Mouse (Mus musculus): ENCODE results near the gene Prkra. TPM values are rescaled to one million over a fixed set of nuclear protein-coding genes. Genes with fewer than 3 reads are reported as not detected.
A peak's percentile ranks its signal among the peaks of the same experiment; 100 is the strongest.
"Not testable (repeated sequence)": the region's sequence is repeated elsewhere in the genome, so short reads cannot be mapped to it uniquely, and the experiment has no call there.

Gene Prkra
- polyA plus RNA-seq, 1 experiment from 2014 or later, result 31.8 TPM

DNA sequence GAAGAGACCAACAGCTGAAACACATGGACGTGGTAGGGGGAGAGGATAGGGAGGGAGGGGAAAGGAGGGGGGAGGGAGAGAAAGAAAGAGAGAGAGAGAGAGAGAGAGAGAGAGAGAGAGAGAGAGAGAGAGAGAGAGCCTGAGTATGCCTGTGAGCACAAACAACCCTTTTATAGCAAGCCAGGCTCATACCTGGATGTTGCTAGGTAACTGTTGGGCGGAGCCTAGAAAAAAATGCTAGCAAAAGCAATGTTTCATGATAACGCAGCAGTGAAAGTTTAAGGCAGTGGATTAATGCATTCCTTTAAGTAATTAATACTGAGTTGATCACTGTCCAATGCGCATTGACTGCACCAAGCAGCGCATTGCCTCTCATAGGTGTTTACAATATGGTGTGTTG is 6.8 kb upstream of the Prkra start:
- no peak overlapping the region for H3K4me2 ChIP-seq
- 0 out of 2 replicates have a peak, but pooled peaks cover 4% of the 10 kb centered on the region for H3K27me3 ChIP-seq (replicated peaks)
- ATAC-seq (ENCODE audit: extremely low read depth, insufficient number of reproducible peaks, low FRiP score, low TSS enrichment), result no peak
- no peaks in the 10 kb centered on the region for H3K9me3 ChIP-seq
- H3K9ac ChIP-seq, result no peak overlapping the region
- no peak overlapping the region for H3K4me3 ChIP-seq
- WGBS, result 83% methylated on average over 5 of the region's 5 CpGs
- no peak overlapping the region for H3K27ac ChIP-seq (replicated peaks)
- H3K36me3 ChIP-seq, result no peaks in the 10 kb centered on the region
- H3K4me1 ChIP-seq, result no peaks in the 10 kb centered on the region

DNA sequence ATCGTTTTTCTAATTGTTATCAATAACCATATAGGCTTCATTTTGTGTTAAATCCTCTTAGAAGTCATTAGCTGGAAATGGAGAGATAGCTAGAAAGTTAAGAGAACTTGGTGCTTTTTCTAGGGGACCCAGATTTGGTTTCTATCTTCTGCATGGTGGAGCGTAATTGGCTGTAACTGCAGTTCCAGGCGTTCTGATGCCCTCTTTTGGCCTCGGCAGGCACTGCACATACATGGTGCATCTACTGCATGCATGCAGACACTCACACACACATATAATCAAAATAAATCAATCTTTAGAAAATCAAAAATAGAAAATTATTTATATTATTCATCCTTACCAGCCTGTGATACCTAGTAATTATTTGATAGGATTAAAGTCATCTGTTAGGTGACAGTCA is 5.3 kb upstream of the Prkra start:
- 83% methylated on average over 4 of the region's 4 CpGs for WGBS
- Histone ChIP-seq H3K4me2 (no peak overlapping the region), H3K4me1 (peaks cover 6% of the 10 kb centered on the region), H3K27ac (replicated peaks) (no peak overlapping the region), H3K27me3 (replicated peaks) (no peaks in the 10 kb centered on the region), H3K4me3 (no peak overlapping the region), H3K9me3 (no peaks in the 10 kb centered on the region), H3K9ac (no peak overlapping the region), H3K36me3 (no peaks in the 10 kb centered on the region)
- ATAC-seq (ENCODE audit: extremely low read depth, insufficient number of reproducible peaks, low FRiP score, low TSS enrichment), result no peak

- Histone ChIP-seq H3K27ac (replicated peaks) (peak overlapping the region; percentile 89), H3K4me3 (peak overlapping the region; percentile 88), H3K4me2 (peak overlapping the region; percentile 94), H3K27me3 (replicated peaks) (no peaks in the 10 kb centered on the region), H3K9ac (peak overlapping the region; percentile 78), H3K4me1 (peaks cover 22% of the 10 kb centered on the region), H3K9me3 (no peaks in the 10 kb centered on the region), H3K36me3 (peaks cover 8% of the 10 kb centered on the region; the same call in 1 of the 2 replicates)
- 26% methylated on average over 13 of the region's 13 CpGs for WGBS
- ATAC-seq (ENCODE audit: extremely low read depth, insufficient number of reproducible peaks, low FRiP score, low TSS enrichment), result no peak
These were observed 889 bp upstream of the Prkra start for GRCm38 (mm10) chr2:76648666-76649141.

GRCm38 (mm10) chr2:76647441-76647869 is 360 bp downstream of the Prkra start:
- peak; percentile 21 for ATAC-seq (ENCODE audit: extremely low read depth, insufficient number of reproducible peaks, low FRiP score, low TSS enrichment)
- peak overlapping the region; percentile 89 for H3K27ac ChIP-seq (replicated peaks)
- H3K9me3 ChIP-seq, result no peaks in the 10 kb centered on the region
- peaks cover 19% of the 10 kb centered on the region for H3K36me3 ChIP-seq
- H3K4me2 ChIP-seq, result peak overlapping the region; percentile 94
- H3K4me3 ChIP-seq, result peak overlapping the region; percentile 88
- H3K9ac ChIP-seq, result peak overlapping the region; percentile 91
- H3K27me3 ChIP-seq (replicated peaks), result no peaks in the 10 kb centered on the region
- WGBS, result 1% methylated on average over 32 of the region's 32 CpGs
- peaks cover 24% of the 10 kb centered on the region for H3K4me1 ChIP-seq

DNA sequence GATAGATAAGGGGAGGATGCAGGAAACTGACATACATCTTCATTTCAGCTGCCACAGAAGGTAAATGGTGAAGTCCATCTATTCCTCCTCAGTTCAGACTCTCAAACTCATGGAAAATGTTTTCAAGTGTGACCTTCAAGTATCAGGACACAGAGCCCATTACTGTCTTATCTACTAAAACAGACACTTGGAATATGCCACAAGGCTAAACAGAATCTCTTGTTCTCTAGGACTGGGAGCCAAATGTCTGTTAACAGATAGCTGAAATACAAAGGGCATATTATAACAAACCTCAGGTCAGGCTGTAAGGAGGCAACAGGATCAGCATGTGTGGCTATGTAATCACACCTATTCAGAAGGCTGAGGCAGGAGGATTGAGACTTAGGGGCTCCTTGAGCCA is 4.0 kb downstream of the Prkra start:
- H3K27ac ChIP-seq (replicated peaks), result no peak overlapping the region
- H3K9ac ChIP-seq, result no peak overlapping the region
- H3K4me2 ChIP-seq, result no peak overlapping the region
- no peaks in the 10 kb centered on the region for H3K9me3 ChIP-seq
- H3K4me1 ChIP-seq, result peaks cover 21% of the 10 kb centered on the region
- H3K27me3 ChIP-seq (replicated peaks), result no peaks in the 10 kb centered on the region
- peaks cover 56% of the 10 kb centered on the region for H3K36me3 ChIP-seq
- H3K4me3 ChIP-seq, result no peak overlapping the region
- no peak for ATAC-seq (ENCODE audit: extremely low read depth, insufficient number of reproducible peaks, low FRiP score, low TSS enrichment)

DNA sequence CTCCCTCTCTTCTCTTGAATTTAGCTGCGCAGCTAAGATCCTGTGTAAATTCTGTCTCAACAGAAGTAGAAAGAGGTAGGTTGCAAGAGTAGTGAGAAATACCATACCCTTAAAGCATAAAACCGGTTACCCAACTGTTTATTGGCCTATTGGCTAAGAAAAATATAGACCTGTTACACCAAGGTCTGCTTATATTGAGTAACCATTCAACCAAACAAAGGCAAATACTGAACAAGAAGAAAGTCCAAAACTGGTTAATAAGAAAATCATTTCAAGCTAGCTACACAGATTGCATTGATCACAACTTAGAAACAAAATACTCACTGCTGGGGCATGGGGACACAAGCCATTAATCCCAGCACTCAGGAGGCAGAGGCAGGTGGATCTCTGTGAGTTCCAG is 8.2 kb downstream of the Prkra start:
- Histone ChIP-seq H3K36me3 (peaks cover 94% of the 10 kb centered on the region), H3K9ac (no peak overlapping the region), H3K9me3 (no peaks in the 10 kb centered on the region), H3K4me1 (peaks cover 7% of the 10 kb centered on the region), H3K4me2 (no peak overlapping the region), H3K27ac (replicated peaks) (no peak overlapping the region), H3K27me3 (replicated peaks) (no peaks in the 10 kb centered on the region), H3K4me3 (no peak overlapping the region)
- ATAC-seq (ENCODE audit: extremely low read depth, insufficient number of reproducible peaks, low FRiP score, low TSS enrichment), result no peak
- 81% methylated on average over 2 of the region's 2 CpGs for WGBS

DNA sequence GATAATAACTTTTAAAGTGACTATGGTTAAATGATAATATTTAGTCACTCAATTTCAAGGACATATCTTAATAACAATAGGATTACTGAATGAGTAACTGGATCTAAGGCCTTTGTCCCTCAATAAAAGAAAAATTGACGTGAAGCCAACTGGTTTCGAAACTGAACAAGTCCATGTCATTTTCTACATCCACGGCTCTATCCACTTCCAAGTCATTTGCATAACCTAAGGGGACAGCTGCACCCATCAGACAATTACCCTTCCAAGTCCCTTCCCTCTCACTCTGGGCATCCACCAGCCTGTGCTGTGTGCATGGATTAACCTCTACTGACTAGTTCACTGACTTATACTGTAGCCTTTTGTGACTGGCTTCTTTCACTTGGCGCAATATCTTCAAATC is 16.2 kb downstream of the Prkra start:
- 92% methylated on average over 4 of the region's 4 CpGs for WGBS
- Histone ChIP-seq H3K4me2 (no peak overlapping the region), H3K4me3 (no peak overlapping the region), H3K27ac (replicated peaks) (no peak overlapping the region), H3K9ac (no peak overlapping the region), H3K36me3 (peaks cover 95% of the 10 kb centered on the region), H3K27me3 (replicated peaks) (no peaks in the 10 kb centered on the region), H3K9me3 (peaks cover 2% of the 10 kb centered on the region), H3K4me1 (no peaks in the 10 kb centered on the region)
- ATAC-seq (ENCODE audit: extremely low read depth, insufficient number of reproducible peaks, low FRiP score, low TSS enrichment), result no peak

- Histone ChIP-seq H3K9me3 (peaks cover 13% of the 10 kb centered on the region), H3K4me3 (no peak overlapping the region), H3K9ac (no peak overlapping the region), H3K36me3 (peaks cover 95% of the 10 kb centered on the region), H3K4me1 (no peaks in the 10 kb centered on the region), H3K27ac (replicated peaks) (no peak overlapping the region), H3K27me3 (replicated peaks) (no peaks in the 10 kb centered on the region), H3K4me2 (no peak overlapping the region)
- no peak for ATAC-seq (ENCODE audit: extremely low read depth, insufficient number of reproducible peaks, low FRiP score, low TSS enrichment)
- 79% methylated on average over 12 of the region's 12 CpGs for WGBS
These were observed 17.5 kb downstream of the Prkra start for GRCm38 (mm10) chr2:76630293-76630692.

- not testable (repeated sequence) for ATAC-seq (ENCODE audit: extremely low read depth, insufficient number of reproducible peaks, low FRiP score, low TSS enrichment); H3K4me2 ChIP-seq; H3K27ac ChIP-seq (replicated peaks); H3K4me3 ChIP-seq; H3K4me1 ChIP-seq; H3K27me3 ChIP-seq (replicated peaks); H3K9ac ChIP-seq
- peaks cover 46% of the 10 kb centered on the region for H3K36me3 ChIP-seq
- H3K9me3 ChIP-seq, result peaks cover 20% of the 10 kb centered on the region
- WGBS, result 74% methylated on average over 2 of the region's 2 CpGs
These were observed 25.5 kb downstream of the Prkra start for GRCm38 (mm10) chr2:76622316-76622715.

GRCm38 (mm10) chr2:76621724-76622123 is 26.1 kb downstream of the Prkra start:
- no peak for ATAC-seq (ENCODE audit: extremely low read depth, insufficient number of reproducible peaks, low FRiP score, low TSS enrichment)
- Histone ChIP-seq H3K27ac (replicated peaks) (no peak overlapping the region), H3K9ac (no peak overlapping the region), H3K4me3 (no peak overlapping the region), H3K27me3 (replicated peaks) (no peaks in the 10 kb centered on the region), H3K4me2 (no peak overlapping the region), H3K9me3 (peaks cover 19% of the 10 kb centered on the region), H3K4me1 (no peaks in the 10 kb centered on the region), H3K36me3 (peaks cover 40% of the 10 kb centered on the region)
- WGBS, result 88% methylated on average over 1 of the region's 1 CpGs

DNA sequence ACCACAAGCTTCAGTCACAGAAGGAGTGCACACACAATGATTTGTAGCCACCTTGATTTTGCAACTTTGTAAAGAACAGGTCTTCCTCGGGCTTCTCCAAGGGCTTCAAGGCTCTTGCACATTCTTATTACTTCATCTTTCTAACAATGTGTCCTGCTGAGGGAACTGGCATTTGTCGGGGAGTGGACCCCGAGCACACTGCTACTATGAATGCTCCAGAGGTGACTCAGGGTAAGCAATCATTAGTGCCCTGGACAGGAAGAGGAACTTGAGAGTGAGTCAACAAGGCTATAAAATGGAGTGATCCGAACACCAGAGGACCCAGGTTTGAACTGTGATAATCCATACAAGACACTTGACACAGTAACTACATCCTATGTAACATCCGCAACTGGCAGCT is 27.6 kb downstream of the Prkra start:
- Histone ChIP-seq H3K4me1 (no peaks in the 10 kb centered on the region), H3K9me3 (0 out of 2 replicates have a peak, but pooled peaks cover 7% of the 10 kb centered on the region), H3K9ac (no peak overlapping the region), H3K27ac (replicated peaks) (no peak overlapping the region), H3K4me2 (no peak overlapping the region), H3K4me3 (no peak overlapping the region), H3K27me3 (replicated peaks) (no peaks in the 10 kb centered on the region), H3K36me3 (peaks cover 25% of the 10 kb centered on the region)
- WGBS, result 75% methylated on average over 5 of the region's 5 CpGs
- ATAC-seq (ENCODE audit: extremely low read depth, insufficient number of reproducible peaks, low FRiP score, low TSS enrichment), result no peak

DNA sequence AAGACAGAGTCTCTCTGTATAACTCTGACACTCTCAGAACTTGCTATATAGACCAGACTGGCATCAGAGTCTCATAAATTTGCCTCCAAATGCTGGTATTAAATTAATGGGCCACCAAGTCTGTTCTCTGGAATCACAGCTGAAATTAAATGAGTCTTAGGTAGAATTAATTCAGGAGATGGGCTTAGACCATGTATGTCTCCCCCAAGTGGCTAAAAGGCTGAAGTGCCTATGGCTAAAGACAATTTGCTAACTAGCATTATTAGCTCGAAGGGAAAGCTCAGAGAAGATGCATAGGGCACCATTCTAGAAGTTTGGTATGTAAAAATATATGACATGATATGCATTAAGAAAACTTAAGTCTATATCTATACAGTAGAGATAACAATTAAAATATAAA is 29.7 kb downstream of the Prkra start:
- Histone ChIP-seq H3K9me3 (no peaks in the 10 kb centered on the region), H3K27ac (replicated peaks) (no peak overlapping the region), H3K9ac (no peak overlapping the region), H3K36me3 (peaks cover 6% of the 10 kb centered on the region), H3K4me2 (no peak overlapping the region), H3K4me3 (no peak overlapping the region), H3K4me1 (no peaks in the 10 kb centered on the region), H3K27me3 (replicated peaks) (no peaks in the 10 kb centered on the region)
- WGBS, result 36% methylated on average over 1 of the region's 1 CpGs
- no peak for ATAC-seq (ENCODE audit: extremely low read depth, insufficient number of reproducible peaks, low FRiP score, low TSS enrichment)
